In genomic region chr12:110550364-110550763, GRCm38 (mm10) we compare ENCODE assay signal across 22 mouse cellular contexts. TPM values are rescaled to one million over a fixed set of nuclear protein-coding genes. Genes with fewer than 3 reads are reported as not detected.
DNase-seq lines count a peak whose midpoint lies in the region; ATAC-seq and TF ChIP-seq lines count a peak whose summit lies in the region.
"Had no signal": no experiment of that assay in that cellular context is flagged by ENCODE, and none has a peak within 500 bp of the region (broad histone marks: within the 10 kb centered on the region; RNA-seq: fewer than 3 reads in every experiment).

No protein-coding gene starts in this region.

- DNase-seq in layer of hippocampus, adult 2 months (ENCODE audit: low spot score in 2 of 2), result no peak
- DNase-seq in layer of hippocampus, adult 9-11 months, result no peak
- DNase-seq in liver, embryonic 11.5 days (ENCODE audit: low spot score), result no peak
- peak; percentile 40 for DNase-seq in right cerebral cortex, postnatal 25 days
- DNase-seq in right cerebral cortex, postnatal 4 days, result no peak
- DNase-seq: adrenal gland, adult 8-10 months; adrenal gland, postnatal 25 days; cerebellum, adult 18-20 months; cerebellum, adult 9-10 months; cerebellum, postnatal 14 days; gastrocnemius, adult 2 months; gastrocnemius, postnatal 14 days; heart, adult 11 months had no signal

- no peaks in the 10 kb centered on the region for H3K9me3 ChIP-seq in erythroblast, embryonic 14.5 days (ENCODE audit: control insufficient read depth, low read length)
- no peaks in the 10 kb centered on the region for H3K9me3 ChIP-seq in liver, embryonic 15.5 days (replicated peaks)
- H3K9me3 ChIP-seq in liver, embryonic 11.5 days (ENCODE audit: control insufficient read depth, low read length), result no peaks in the 10 kb centered on the region
- H3K9me3 ChIP-seq: forebrain, embryonic 12.5 days; forebrain, embryonic 15.5 days had no signal

- peak overlapping the region; percentile 25; the same call in 1 of the 2 replicates for H3K4me2 ChIP-seq in liver, embryonic 15.5 days
- H3K4me2 ChIP-seq in liver, embryonic 11.5 days, result no peak overlapping the region
- H3K4me2 ChIP-seq: forebrain, embryonic 12.5 days; forebrain, embryonic 15.5 days; heart, embryonic 11.5 days; hindbrain, embryonic 14.5 days had no signal

- no peak overlapping the region for H3K9ac ChIP-seq in liver, embryonic 15.5 days
- no peak overlapping the region for H3K9ac ChIP-seq in liver, embryonic 11.5 days (ENCODE audit: low read depth, low read length)
- H3K9ac ChIP-seq: forebrain, embryonic 12.5 days; forebrain, embryonic 15.5 days; hindbrain, embryonic 14.5 days had no signal

- peaks cover 41% of the 10 kb centered on the region for H3K4me1 ChIP-seq in erythroblast, embryonic 14.5 days (ENCODE audit: control insufficient read depth)
- peaks cover 30% of the 10 kb centered on the region for H3K4me1 ChIP-seq in liver, embryonic 15.5 days (replicated peaks)
- peaks cover 8% of the 10 kb centered on the region for H3K4me1 ChIP-seq in liver, embryonic 11.5 days (replicated peaks; ENCODE audit: control insufficient read depth, insufficient read depth, low read length)
- H3K4me1 ChIP-seq: forebrain, embryonic 12.5 days; forebrain, embryonic 15.5 days had no signal

- H3K36me3 ChIP-seq in erythroblast, embryonic 14.5 days (ENCODE audit: control insufficient read depth), result peaks cover 95% of the 10 kb centered on the region
- H3K36me3 ChIP-seq in liver, embryonic 15.5 days (replicated peaks), result peaks cover 94% of the 10 kb centered on the region
- H3K36me3 ChIP-seq in liver, embryonic 11.5 days (ENCODE audit: control insufficient read depth, insufficient read depth, low read length), result peaks cover 45% of the 10 kb centered on the region

- H3K4me3 ChIP-seq in erythroblast, embryonic 14.5 days (replicated peaks), result peak overlapping the region; percentile 19
- no peak overlapping the region for H3K4me3 ChIP-seq in layer of hippocampus, adult 2 months
- H3K4me3 ChIP-seq in liver, embryonic 15.5 days (replicated peaks), result no peak overlapping the region
- H3K4me3 ChIP-seq in liver, embryonic 11.5 days (ENCODE audit: low read depth, low read length), result no peak overlapping the region
- H3K4me3 ChIP-seq: forebrain, embryonic 12.5 days; forebrain, embryonic 15.5 days; gastrocnemius, adult 2 months had no signal

- ATAC-seq in erythroblast, adult 5-6 weeks (replicated peaks; ENCODE audit: low FRiP score, poor library complexity, severe bottlenecking), result no peak
- ATAC-seq in liver, embryonic 15.5 days (ENCODE audit: insufficient read depth), result no peak
- ATAC-seq in liver, embryonic 11.5 days (replicated peaks; ENCODE audit: low FRiP score), result no peak
- ATAC-seq: activated CD4-positive, CD25-positive, alpha-beta regulatory T cell, adult 4 months; forebrain, embryonic 15.5 days; hindbrain, postnatal 0 days had no signal

- 0 out of 2 replicates have a peak overlapping the region, but pooled peaks have one; percentile 7 for H3K27ac ChIP-seq in layer of hippocampus, adult 2 months
- H3K27ac ChIP-seq in liver, embryonic 15.5 days (replicated peaks), result peak overlapping the region; percentile 41; the same call in 1 of the 2 replicates
- H3K27ac ChIP-seq in liver, embryonic 11.5 days (ENCODE audit: low read depth, low read length), result no peak overlapping the region
- H3K27ac ChIP-seq: forebrain, embryonic 12.5 days; forebrain, embryonic 15.5 days; gastrocnemius, adult 2 months; hindbrain, embryonic 14.5 days; hindbrain, postnatal 0 days had no signal

- 85% methylated on average over 15 of the region's 15 CpGs for WGBS in liver, embryonic 15.5 days (ENCODE audit: insufficient replicate concordance)
- 92% methylated on average over 15 of the region's 15 CpGs for WGBS in liver, embryonic 11.5 days

- no peaks in the 10 kb centered on the region for H3K27me3 ChIP-seq in erythroblast, embryonic 14.5 days (ENCODE audit: control insufficient read depth)
- H3K27me3 ChIP-seq in liver, embryonic 15.5 days, result no peaks in the 10 kb centered on the region
- H3K27me3 ChIP-seq in liver, embryonic 11.5 days (replicated peaks; ENCODE audit: control insufficient read depth, insufficient read depth, low read length), result no peaks in the 10 kb centered on the region
- H3K27me3 ChIP-seq: forebrain, embryonic 12.5 days; forebrain, embryonic 15.5 days had no signal

- no peak for TF ChIP-seq CTCF in layer of hippocampus, adult 2 months (conservative IDR thresholded peaks at IDR 0.05)

RNA-seq across cellular contexts. Expression of gene Dync1h1, which starts 50.9 kb away (rescaled TPM):
- 38.7 and 45.7 TPM in 2 replicates for polyA plus RNA-seq in erythroblast, embryonic 14.5 days (2012)
- total RNA-seq in erythroblast, adult 5-6 weeks (2015; ENCODE audit: low replicate concordance), result 31.1 and 31.3 TPM in 2 replicates
- 41.8 and 59.6 TPM in 2 replicates for total RNA-seq in erythroblast, adult 5-6 weeks (2017; ENCODE audit: low replicate concordance)
- total RNA-seq in layer of hippocampus, adult 2 months (2021), result 100 to 1,000 TPM; 280 to 298 TPM
- polyA plus RNA-seq in liver, embryonic 15.5 days (2015; fragmentation: Nextera tagmentation; extraction: Ambion mirVana), result 11.2 and 14.6 TPM in 2 replicates
- 36.0 and 38.9 TPM in 2 replicates for polyA plus RNA-seq in liver, embryonic 11.5 days (2014; fragmentation: Nextera tagmentation; extraction: Ambion mirVana)
